Mouse (Mus musculus) embryonic facial prominence, embryonic 11.5 days (tissue): ENCODE data around the gene Tpm1. TPM values are rescaled to one million over a fixed set of nuclear protein-coding genes. Genes with fewer than 3 reads are reported as not detected.
A peak's percentile ranks its signal among the peaks of the same experiment; 100 is the strongest.

ENCODE experiments used
- ATAC-seq: fragments of 200-750 bp; cut with Nextera tagmentation; replicated peaks from 2 replicates; pipeline ENCODE4 v1.8.0; 2017; ENCODE audit warnings: low read depth; ENCODE audit not compliant: insufficient number of reproducible peaks, low FRiP score, low TSS enrichment
- DNase-seq: peaks from one replicate; pipeline ENCODE4 v3.0.0-alpha.2; 2015; ENCODE audit warnings: low spot score
- H3K27ac ChIP-seq: fragments of 300-500 bp; sonication (generic); replicated peaks from 2 replicates; pipeline ENCODE4 v1.5.1; 2014; ENCODE audit warnings: mild to moderate bottlenecking, low read depth, low read length, control low read depth
- H3K27me3 ChIP-seq: fragments of 300-500 bp; sonication (generic); 2 replicates; pipeline ENCODE4 v1.6.1; 2014; ENCODE audit warnings: mild to moderate bottlenecking, low read length, moderate library complexity, mixed read lengths; ENCODE audit not compliant: control insufficient read depth, insufficient read depth
- H3K36me3 ChIP-seq: fragments of 300-500 bp; sonication (generic); replicated peaks from 2 replicates; pipeline ENCODE4 v1.6.1; 2014; ENCODE audit warnings: low read depth, mild to moderate bottlenecking, low read length, moderate library complexity, mixed read lengths; ENCODE audit not compliant: control insufficient read depth, insufficient read depth
- H3K4me1 ChIP-seq: fragments of 300-500 bp; sonication (generic); 2 replicates; pipeline ENCODE4 v1.6.1; 2014; ENCODE audit warnings: low read length, mixed read lengths; ENCODE audit not compliant: control insufficient read depth, insufficient read depth
- H3K4me2 ChIP-seq: fragments of 300-500 bp; sonication (generic); 2 replicates; pipeline ENCODE4 v1.6.1; 2014; ENCODE audit warnings: low read depth, mild to moderate bottlenecking, control low read depth, low read length, moderate library complexity
- H3K4me3 ChIP-seq: fragments of 300-500 bp; sonication (generic); 2 replicates; pipeline ENCODE4 v1.5.1; 2014; ENCODE audit warnings: low read depth, low read length, control low read depth
- H3K9ac ChIP-seq: fragments of 300-500 bp; sonication (generic); replicated peaks from 2 replicates; pipeline ENCODE4 v1.6.1; 2014; ENCODE audit warnings: mild to moderate bottlenecking, control low read depth, low read length
- H3K9me3 ChIP-seq: fragments of 300-500 bp; sonication (generic); replicated peaks from 2 replicates; pipeline ENCODE4 v1.6.1; 2016; ENCODE audit warnings: mild to moderate bottlenecking, low read length, inconsistent platforms, mixed read lengths; ENCODE audit not compliant: control insufficient read depth
- WGBS: fragments of 180-500 bp; shearing (Covaris S2); extraction: QIAGEN DNeasy Blood & Tissue Kit; methylation state at CpG from one replicate; pipeline ENCODE4 v1.1.7; 2014; 5-methylcytosine and 5-hydroxymethylcytosine counted together
- polyA plus RNA-seq: library from polyadenylated mRNA; unstranded; fragments of >200 nt; fragmentation: Nextera tagmentation; extraction: Ambion mirVana; gene quantifications from 2 replicates; pipeline ENCODE4 v1.2.1, GENCODE M21; 2014

Gene Tpm1
- polyA plus RNA-seq, 1 experiment from 2014 or later = 596 TPM

GRCm38 (mm10) chr9:67045306-67045675, 3.9 kb downstream of the Tpm1 start:
- WGBS = 35% methylated on average over 4 of the region's 4 CpGs
- no peak for ATAC-seq
- Histone ChIP-seq H3K9me3 (no peaks in the 10 kb centered on the region), H3K4me1 (peaks cover 5% of the 10 kb centered on the region; the same call in 1 of the 2 replicates), H3K27ac (no peak overlapping the region), H3K4me3 (no peak overlapping the region), H3K4me2 (0 out of 2 replicates have a peak overlapping the region, but pooled peaks have one; percentile 8), H3K27me3 (no peaks in the 10 kb centered on the region), H3K9ac (no peak overlapping the region), H3K36me3 (no peaks in the 10 kb centered on the region)
- DNase-seq = no peak

DNA sequence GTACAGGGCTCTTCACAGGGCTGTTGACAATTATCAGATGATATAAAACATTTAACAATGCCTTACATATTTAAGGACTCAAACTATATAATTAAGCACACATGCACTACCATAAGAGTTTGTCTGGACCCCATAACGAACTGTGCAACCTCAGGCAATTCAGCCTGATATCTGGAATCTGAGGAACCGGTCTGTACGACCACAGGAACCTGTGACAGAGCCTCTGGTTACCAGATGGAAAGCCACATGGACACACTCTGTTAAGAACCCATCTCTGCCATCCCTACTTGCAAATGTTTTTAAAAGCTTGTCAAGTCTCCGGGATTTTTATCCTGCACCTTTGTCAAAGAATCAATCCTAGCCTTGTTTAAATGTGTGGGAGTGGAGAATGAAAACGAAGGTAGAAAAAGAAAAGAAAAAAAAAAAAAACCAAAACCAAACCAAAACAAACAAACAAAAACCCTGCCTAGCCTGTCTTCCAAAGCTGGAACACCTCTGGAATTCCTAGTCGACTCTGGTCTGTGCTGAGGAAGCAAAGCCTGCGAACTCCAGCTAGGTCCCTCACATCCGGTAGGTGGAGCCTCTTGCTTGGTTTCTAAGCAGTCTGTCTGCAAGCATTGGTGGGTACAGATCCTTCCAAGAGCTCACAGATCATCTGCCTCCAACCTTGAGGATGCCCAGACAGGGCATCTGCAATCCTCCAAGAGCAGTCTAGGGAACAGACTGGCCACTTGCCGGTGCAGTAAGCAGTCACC, 4.5 kb downstream of the Tpm1 start:
- no peak overlapping the region for H3K27ac ChIP-seq
- H3K27me3 ChIP-seq = no peaks in the 10 kb centered on the region
- H3K4me1 ChIP-seq = peaks cover 5% of the 10 kb centered on the region; the same call in 1 of the 2 replicates
- no peaks in the 10 kb centered on the region for H3K9me3 ChIP-seq
- WGBS = 24% methylated on average over 9 of the region's 9 CpGs
- no peak; the same call in 1 of the 2 replicates for ATAC-seq
- no peaks in the 10 kb centered on the region for H3K36me3 ChIP-seq
- H3K9ac ChIP-seq = no peak overlapping the region
- H3K4me2 ChIP-seq = 0 out of 2 replicates have a peak overlapping the region, but pooled peaks have one; percentile 8
- H3K4me3 ChIP-seq = no peak overlapping the region
- DNase-seq = peak; percentile 88

DNA sequence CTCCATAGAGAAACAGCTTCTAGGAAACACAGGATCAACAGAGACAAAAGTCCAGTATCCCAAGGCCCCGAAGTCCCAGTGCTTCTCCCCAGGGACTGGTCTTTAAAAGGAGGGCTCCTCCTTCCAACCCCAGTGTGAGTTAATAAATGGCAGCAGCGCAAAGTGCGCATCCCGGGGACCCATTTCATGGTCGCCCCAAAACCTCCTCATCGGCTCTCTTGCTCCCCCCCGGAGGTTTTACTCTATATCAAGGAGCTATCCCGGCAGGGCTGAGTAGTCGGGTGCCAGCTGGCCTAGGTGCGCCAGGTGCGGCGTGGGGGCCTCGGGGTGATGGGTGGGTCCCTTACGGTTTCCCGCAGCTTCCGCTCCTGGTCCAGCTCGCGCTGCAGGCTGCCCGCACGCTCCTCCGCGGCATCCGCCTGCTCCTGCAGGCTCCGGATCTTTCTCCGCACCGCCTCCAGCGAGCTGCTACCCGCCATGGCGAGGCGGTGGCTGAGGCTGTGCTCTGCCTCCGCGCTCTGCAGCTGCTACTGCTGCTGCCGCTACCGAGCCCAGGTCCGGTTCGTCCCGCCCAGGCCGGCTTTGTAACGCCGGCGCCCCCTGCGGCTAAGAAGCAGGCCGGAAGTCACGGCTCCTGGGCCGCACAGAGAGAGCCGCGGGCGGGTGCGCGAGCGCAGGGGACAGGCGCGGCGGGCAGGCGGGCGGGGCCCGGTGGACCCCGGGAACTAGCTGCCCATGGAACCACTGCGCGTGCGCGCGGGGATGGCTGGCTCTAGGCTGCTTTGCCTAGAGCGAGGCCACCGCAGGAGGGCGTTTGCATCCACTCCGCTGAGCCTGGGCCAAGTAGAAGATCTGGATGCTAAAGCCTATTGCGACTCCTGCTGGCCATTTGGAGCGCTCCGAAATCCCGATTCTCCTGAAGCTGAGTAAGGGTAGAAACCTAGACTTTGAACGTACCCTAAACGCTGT, 5.7 kb downstream of the Tpm1 start:
- Histone ChIP-seq H3K4me3 (peak overlapping the region; percentile 78), H3K27me3 (no peaks in the 10 kb centered on the region), H3K36me3 (no peaks in the 10 kb centered on the region)

GRCm38 (mm10) chr9:67042813-67043207, 6.4 kb downstream of the Tpm1 start:
- peak overlapping the region; percentile 85 for H3K9ac ChIP-seq
- H3K4me2 ChIP-seq = peak overlapping the region; percentile 78
- no peaks in the 10 kb centered on the region for H3K36me3 ChIP-seq
- no peaks in the 10 kb centered on the region for H3K27me3 ChIP-seq
- H3K4me1 ChIP-seq = peaks cover 2% of the 10 kb centered on the region; the same call in 1 of the 2 replicates
- no peaks in the 10 kb centered on the region for H3K9me3 ChIP-seq
- H3K27ac ChIP-seq = no peak overlapping the region
- 25% methylated on average over 6 of the region's 6 CpGs for WGBS
- peak overlapping the region; percentile 78 for H3K4me3 ChIP-seq
- ATAC-seq = no peak
- no peak for DNase-seq

More for the DNA sequence above, 5.7 kb downstream of the Tpm1 start:
- under 1% methylated on average over 73 of the region's 73 CpGs for WGBS
- Histone ChIP-seq H3K9me3 (no peaks in the 10 kb centered on the region), H3K4me1 (peaks cover 2% of the 10 kb centered on the region; the same call in 1 of the 2 replicates), H3K27ac (peak overlapping the region; percentile 80), H3K4me2 (peak overlapping the region; percentile 78), H3K9ac (peak overlapping the region; percentile 85)
- peak; percentile 100 for DNase-seq
- peak; percentile 94 for ATAC-seq

GRCm38 (mm10) chr9:67041840-67042812, 7.1 kb downstream of the Tpm1 start:
- Histone ChIP-seq H3K27me3 (no peaks in the 10 kb centered on the region), H3K27ac (no peak overlapping the region), H3K9me3 (no peaks in the 10 kb centered on the region), H3K4me1 (peaks cover 2% of the 10 kb centered on the region; the same call in 1 of the 2 replicates), H3K36me3 (no peaks in the 10 kb centered on the region), H3K4me3 (peak overlapping the region; percentile 78; the same call in 1 of the 2 replicates), H3K4me2 (peak overlapping the region; percentile 19; the same call in 1 of the 2 replicates), H3K9ac (no peak overlapping the region)
- ATAC-seq (no peak), DNase-seq (no peak)
- 49% methylated on average over 14 of the region's 14 CpGs for WGBS

- DNase-seq (no peak), ATAC-seq (no peak)
- WGBS = 34% methylated on average over 4 of the region's 4 CpGs
- H3K9ac ChIP-seq = no peak overlapping the region
- no peaks in the 10 kb centered on the region for H3K9me3 ChIP-seq
- no peaks in the 10 kb centered on the region for H3K27me3 ChIP-seq
- no peak overlapping the region for H3K4me3 ChIP-seq
- no peaks in the 10 kb centered on the region for H3K36me3 ChIP-seq
- H3K4me2 ChIP-seq = no peak overlapping the region
- H3K27ac ChIP-seq = no peak overlapping the region
- H3K4me1 ChIP-seq = peaks cover 2% of the 10 kb centered on the region; the same call in 1 of the 2 replicates
Measured at GRCm38 (mm10) chr9:67040963-67041839, 8.0 kb downstream of the Tpm1 start.
